Mouse (Mus musculus) brain, embryonic 14.5 days (tissue): ENCODE results near the gene Ccdc50.

Experiments used
- CTCF ChIP-seq: fragments of 200-500 bp; IDR thresholded peaks from 2 replicates; pipeline ENCODE4 v1.5.1; 2012; ENCODE audit warnings: inconsistent platforms, mild to moderate bottlenecking, moderate library complexity, borderline replicate concordance; ENCODE audit not compliant: insufficient read depth, insufficient read length; ENCODE audit errors: extremely low read depth
- POLR2A ChIP-seq: fragments of 200-500 bp; IDR thresholded peaks from 2 replicates; pipeline ENCODE4 v1.6.1; 2012; ENCODE audit warnings: mild to moderate bottlenecking, inconsistent platforms, borderline replicate concordance; ENCODE audit not compliant: poor library complexity, insufficient read depth, insufficient read length, severe bottlenecking; ENCODE audit errors: extremely low read depth

GRCm38 (mm10) chr16:27468731-27469130, 80.1 kb downstream of the Ccdc50 start:
- TF ChIP-seq CTCF: peak; percentile 87
- TF ChIP-seq POLR2A: no peak
